Mouse (Mus musculus) ES-Bruce4 (cell line): ENCODE data around the gene Gucy2f. TPM values are rescaled to one million over a fixed set of nuclear protein-coding genes. Genes with fewer than 3 reads are reported as not detected.

Experiments used
- H3K27ac ChIP-seq: 2 replicates; pipeline ENCODE4 v1.5.1; 2012; ENCODE audit warnings: low read length, inconsistent platforms; ENCODE audit not compliant: insufficient read depth
- H3K27me3 ChIP-seq: 2 replicates; pipeline ENCODE4 v1.6.1; 2012; ENCODE audit warnings: mild to moderate bottlenecking, low read length, inconsistent platforms; ENCODE audit not compliant: control insufficient read depth, poor library complexity, insufficient read depth, severe bottlenecking
- H3K36me3 ChIP-seq: 2 replicates; pipeline ENCODE4 v1.6.1; 2012; ENCODE audit warnings: inconsistent platforms, mild to moderate bottlenecking, low read length, moderate library complexity; ENCODE audit not compliant: control insufficient read depth, poor library complexity, insufficient read depth, severe bottlenecking
- H3K4me1 ChIP-seq: one replicate; pipeline ENCODE4 v1.8.1; 2011; ENCODE audit warnings: low read length; ENCODE audit not compliant: control insufficient read depth, insufficient read depth
- H3K4me3 ChIP-seq: 2 replicates; pipeline ENCODE4 v1.5.1; 2011; ENCODE audit warnings: low read depth, mild to moderate bottlenecking, low read length
- H3K9ac ChIP-seq: 2 replicates; pipeline ENCODE4 v1.6.1; 2012; ENCODE audit warnings: low read depth, mild to moderate bottlenecking, inconsistent platforms; ENCODE audit not compliant: poor library complexity, severe bottlenecking
- H3K9me3 ChIP-seq: replicated peaks from 2 replicates; pipeline ENCODE4 v1.6.1; 2012; ENCODE audit warnings: mild to moderate bottlenecking, low read length, inconsistent platforms; ENCODE audit not compliant: control insufficient read depth, poor library complexity, insufficient read depth, severe bottlenecking
- CTCF ChIP-seq: IDR thresholded peaks from one replicate; pipeline ENCODE4 v1.8.1; 2011; ENCODE audit warnings: low read depth, low read length
- EP300 ChIP-seq: IDR thresholded peaks from 2 replicates; pipeline ENCODE4 v1.6.1; 2011; ENCODE audit warnings: low read depth, low read length; ENCODE audit not compliant: insufficient read depth
- POLR2A ChIP-seq: IDR thresholded peaks from one replicate; pipeline ENCODE4 v1.8.1; 2011; ENCODE audit warnings: low read length; ENCODE audit not compliant: insufficient read depth
- polyA plus RNA-seq: library from polyadenylated mRNA; stranded (reverse); fragments of >200 nt; gene quantifications from 2 replicates; pipeline ENCODE4 v1.2.4, GENCODE M21; 2011; ENCODE audit warnings: low read depth; ENCODE audit not compliant: missing spikeins, insufficient read depth, insufficient read length

Gucy2f gene
- polyA plus RNA-seq, 1 experiment = not detected

DNA sequence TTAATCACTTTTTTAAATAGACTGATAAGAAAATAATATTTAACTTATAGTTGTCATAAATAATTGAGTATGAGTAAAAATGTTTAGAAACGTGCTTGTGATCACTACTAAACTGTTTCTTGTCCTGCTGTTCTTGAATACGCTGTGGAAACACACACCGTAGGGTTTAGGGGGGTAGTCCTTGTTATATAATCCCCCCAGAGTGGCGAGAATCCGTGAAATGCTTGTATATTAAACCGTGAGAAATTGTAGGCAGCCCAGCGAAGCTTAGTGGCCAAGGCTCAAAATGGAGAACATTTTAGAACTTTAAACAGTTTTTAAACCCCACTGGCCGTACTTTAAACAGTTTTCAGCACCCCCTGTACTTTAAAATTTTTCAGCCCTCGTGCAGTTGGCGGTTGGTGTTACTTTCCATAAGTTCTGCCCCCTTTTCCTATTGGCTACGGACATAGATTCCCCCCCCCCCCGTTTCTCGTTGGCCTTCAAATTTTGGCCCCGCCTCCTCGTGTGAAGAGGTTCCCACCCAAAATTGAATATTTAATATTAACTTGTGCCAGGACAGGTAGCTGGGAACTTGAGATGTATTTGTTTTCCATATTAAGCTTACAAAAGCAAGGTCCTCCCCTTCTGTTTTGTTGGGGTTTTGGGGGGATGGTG lies 30.8 kb upstream of the Gucy2f start:
- no peaks in the 10 kb centered on the region for H3K9me3 ChIP-seq
- TF ChIP-seq CTCF = no peak
- TF ChIP-seq EP300 = no peak
- TF ChIP-seq POLR2A = no peak
- H3K9ac ChIP-seq = peak overlapping the region; percentile 45
- H3K4me1 ChIP-seq = no peaks in the 10 kb centered on the region
- peak overlapping the region; percentile 70 for H3K27ac ChIP-seq
- H3K27me3 ChIP-seq = peaks cover 1% of the 10 kb centered on the region; the same call in 1 of the 2 replicates
- peak overlapping the region; percentile 37; the same call in 1 of the 2 replicates for H3K4me3 ChIP-seq
- no peaks in the 10 kb centered on the region for H3K36me3 ChIP-seq

DNA sequence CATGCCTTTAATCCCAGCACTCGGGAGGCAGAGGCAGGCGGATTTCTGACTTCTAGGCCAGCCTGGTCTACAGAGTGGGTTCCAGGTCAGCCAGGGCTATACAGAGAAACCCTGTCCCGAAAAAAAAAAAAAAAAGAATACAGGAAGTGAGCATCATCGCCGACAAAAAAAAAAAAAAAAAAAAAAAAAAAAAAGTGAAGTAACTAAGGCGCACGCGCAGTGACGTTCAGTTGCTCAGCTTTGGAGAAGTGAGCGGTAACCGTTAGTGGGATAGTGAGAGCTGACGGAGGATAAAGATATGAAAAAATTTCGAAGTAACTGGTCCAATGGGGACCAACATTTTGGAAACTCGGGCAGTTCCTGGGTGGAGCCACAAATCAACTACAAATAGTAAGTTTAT lies 29.8 kb upstream of the Gucy2f start, which contains the start of gene Nxt2:
Gene Nxt2, plus strand, starts transcription at position 229 of the 400 bp plus-strand sequence.
- H3K27ac ChIP-seq = no peak within 1 kb of the TSS; the same call in 1 of the 2 replicates
- TF ChIP-seq CTCF = no peak
- no peak for TF ChIP-seq EP300
- TF ChIP-seq POLR2A = no peak
- peak within 1 kb of the TSS; percentile 39 for H3K4me3 ChIP-seq

DNA sequence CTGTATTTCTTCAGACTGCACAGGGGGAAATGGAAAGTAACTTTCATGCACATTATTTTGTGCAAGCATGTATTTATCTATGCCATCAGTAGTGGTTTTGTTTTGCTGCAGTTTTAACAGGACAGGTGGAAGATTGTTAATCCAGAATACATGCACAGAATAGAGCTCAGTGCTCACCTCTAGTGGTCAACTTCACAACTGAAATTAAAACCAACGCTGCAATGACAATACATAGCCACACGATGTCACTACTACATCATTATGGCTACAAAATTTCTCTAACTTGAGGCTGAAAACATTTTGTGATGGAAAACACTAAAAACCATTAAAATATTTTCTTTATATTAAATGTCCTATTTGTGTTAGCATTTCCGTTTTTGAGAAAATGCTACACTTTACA lies 3.6 kb upstream of the Gucy2f start:
- TF ChIP-seq EP300 (no peak), POLR2A (no peak), CTCF (peak; percentile 5)
- Histone ChIP-seq H3K4me3 (no peak overlapping the region), H3K27ac (no peak overlapping the region), H3K36me3 (no peaks in the 10 kb centered on the region), H3K9ac (no peak overlapping the region), H3K9me3 (no peaks in the 10 kb centered on the region), H3K27me3 (no peaks in the 10 kb centered on the region), H3K4me1 (no peaks in the 10 kb centered on the region)

More for the DNA sequence above, 29.8 kb upstream of the Gucy2f start, which contains the start of gene Nxt2:
- Histone ChIP-seq H3K9ac (peak within 1 kb of the TSS; percentile 45; the same call in 1 of the 2 replicates), H3K36me3 (no peaks in the 10 kb centered on the region), H3K27me3 (peaks cover 1% of the 10 kb centered on the region; the same call in 1 of the 2 replicates), H3K4me1 (no peaks in the 10 kb centered on the region), H3K9me3 (no peaks in the 10 kb centered on the region)

GRCm38 (mm10) chrX:142195551-142195950 lies 1.2 kb downstream of the Gucy2f start:
- Histone ChIP-seq H3K4me1 (no peaks in the 10 kb centered on the region), H3K36me3 (no peaks in the 10 kb centered on the region), H3K27ac (no peak overlapping the region), H3K9ac (no peak overlapping the region), H3K4me3 (no peak overlapping the region), H3K27me3 (no peaks in the 10 kb centered on the region), H3K9me3 (no peaks in the 10 kb centered on the region)
- TF ChIP-seq EP300 (no peak), POLR2A (no peak), CTCF (no peak)

GRCm38 (mm10) chrX:142194420-142194819 lies 2.3 kb downstream of the Gucy2f start:
- Histone ChIP-seq H3K36me3 (no peaks in the 10 kb centered on the region), H3K4me3 (no peak overlapping the region), H3K9me3 (no peaks in the 10 kb centered on the region), H3K27me3 (no peaks in the 10 kb centered on the region), H3K4me1 (no peaks in the 10 kb centered on the region), H3K9ac (no peak overlapping the region), H3K27ac (no peak overlapping the region)
- no peak for TF ChIP-seq POLR2A
- no peak for TF ChIP-seq EP300
- TF ChIP-seq CTCF = no peak

GRCm38 (mm10) chrX:142190355-142190754 lies 6.4 kb downstream of the Gucy2f start:
- no peaks in the 10 kb centered on the region for H3K9me3 ChIP-seq
- no peaks in the 10 kb centered on the region for H3K27me3 ChIP-seq
- no peaks in the 10 kb centered on the region for H3K36me3 ChIP-seq
- no peak overlapping the region for H3K4me3 ChIP-seq
- H3K27ac ChIP-seq = no peak overlapping the region
- H3K4me1 ChIP-seq = no peaks in the 10 kb centered on the region
- TF ChIP-seq POLR2A (no peak), CTCF (no peak), EP300 (no peak)
- no peak overlapping the region for H3K9ac ChIP-seq
